Comparison of ENCODE assay signal across 8 mouse cellular contexts in the genomic region with DNA sequence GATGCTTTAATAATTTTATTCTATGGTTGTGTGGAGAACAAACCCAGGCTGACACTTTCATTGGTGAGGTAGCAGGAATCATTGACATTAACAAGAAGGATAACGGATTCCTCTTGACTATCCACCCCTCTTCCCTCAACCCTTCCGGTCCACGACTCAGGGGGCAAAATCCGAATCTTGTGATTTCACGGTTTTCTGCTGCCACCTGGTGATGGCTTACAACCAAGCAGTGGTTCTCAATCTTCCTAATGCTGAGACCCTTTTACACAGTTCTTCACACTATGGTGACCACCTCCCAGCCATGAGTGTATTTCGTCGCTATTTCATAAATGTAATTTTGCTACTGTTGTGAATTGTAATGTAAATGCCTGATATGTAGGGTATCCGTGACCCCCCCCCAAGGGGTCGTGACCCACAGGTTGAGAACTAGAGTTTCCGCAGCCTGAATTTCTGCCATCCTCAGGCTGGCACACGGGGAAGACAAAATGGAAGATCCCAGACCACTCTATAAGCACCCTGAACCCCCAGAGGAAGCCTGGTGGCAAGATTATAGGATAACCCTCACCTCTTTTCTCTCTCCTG. TPM values are rescaled to one million over a fixed set of nuclear protein-coding genes. Genes with fewer than 3 reads are reported as not detected.
DNase-seq lines count a peak whose midpoint lies in the region; ATAC-seq and TF ChIP-seq lines count a peak whose summit lies in the region.

No protein-coding gene starts in this region.

- no peak for TF ChIP-seq EP300 in CH12.LX (IDR thresholded peaks at IDR 0.05; ENCODE audit: low read length)

- peak; percentile 92 for TF ChIP-seq RAD21 in CH12.LX (IDR thresholded peaks at IDR 0.05; ENCODE audit: low read depth, low read length)

- dilution Hi-C loops in CH12.LX (cut with MboI; ENCODE audit: extremely low pct_ligation_motif_present, extremely low pct_unique_long_range_greater_than_20kb, low sequenced_read_pairs), result no loop called here

- in situ Hi-C loops in CH12.LX (cut with MboI; ENCODE audit: low pct_ligation_motif_present, low pct_unique_long_range_greater_than_20kb, low sequenced_read_pairs), result loop anchor here (25.0 kb wide), 1 partner anchor 673 kb away; the partner anchor contains the start of genes Cenpl and Dars2

- no peak overlapping the region for H3K4me2 ChIP-seq in kidney, embryonic 14.5 days (replicated peaks; ENCODE audit: low read depth, low read length)
- H3K4me2 ChIP-seq in CH12.LX (ENCODE audit: insufficient read depth, low read depth, poor library complexity, severe bottlenecking), result peak overlapping the region; percentile 93
- H3K4me2 ChIP-seq in embryonic facial prominence, embryonic 11.5 days (ENCODE audit: low read depth, low read length), result no peak overlapping the region

- no peaks in the 10 kb centered on the region for H3K79me2 ChIP-seq in CH12.LX (replicated peaks; ENCODE audit: control insufficient read depth, extremely low read depth, insufficient read depth, poor library complexity, severe bottlenecking)

- H3K27ac ChIP-seq in kidney, embryonic 14.5 days (ENCODE audit: low read depth, low read length), result no peak overlapping the region
- no peak overlapping the region for H3K27ac ChIP-seq in CH12.LX (ENCODE audit: insufficient read depth, low read depth)
- no peak overlapping the region for H3K27ac ChIP-seq in embryonic facial prominence, embryonic 11.5 days (replicated peaks; ENCODE audit: low read depth, low read length)

- no peaks in the 10 kb centered on the region for H3K27me3 ChIP-seq in kidney, embryonic 14.5 days (ENCODE audit: control insufficient read depth, insufficient read depth, low read length)
- no peaks in the 10 kb centered on the region for H3K27me3 ChIP-seq in CH12.LX (replicated peaks)
- no peaks in the 10 kb centered on the region for H3K27me3 ChIP-seq in embryonic facial prominence, embryonic 11.5 days (ENCODE audit: control insufficient read depth, insufficient read depth, low read length)

- H3K36me3 ChIP-seq in kidney, embryonic 14.5 days (ENCODE audit: control insufficient read depth, insufficient read depth, low read length), result no peaks in the 10 kb centered on the region
- no peaks in the 10 kb centered on the region for H3K36me3 ChIP-seq in CH12.LX (replicated peaks in 1 of 2; ENCODE audit: control insufficient read depth in 1 of 2, insufficient read depth in 1 of 2, low read length in 1 of 2)
- no peaks in the 10 kb centered on the region for H3K36me3 ChIP-seq in embryonic facial prominence, embryonic 11.5 days (replicated peaks; ENCODE audit: control insufficient read depth, insufficient read depth, low read depth, low read length)

- no peak for TF ChIP-seq POLR2A in CH12.LX (IDR thresholded peaks at IDR 0.05; ENCODE audit: low read depth, low read length)

- no peaks in the 10 kb centered on the region for H3K9me3 ChIP-seq in kidney, embryonic 14.5 days (ENCODE audit: control insufficient read depth, low read length)
- H3K9me3 ChIP-seq in CH12.LX (replicated peaks; ENCODE audit: low read length), result peaks cover 8% of the 10 kb centered on the region
- H3K9me3 ChIP-seq in embryonic facial prominence, embryonic 11.5 days (replicated peaks; ENCODE audit: control insufficient read depth, low read length), result no peaks in the 10 kb centered on the region

- no peak overlapping the region for H3K4me3 ChIP-seq in kidney, embryonic 14.5 days (ENCODE audit: low read length)
- H3K4me3 ChIP-seq in CH12.LX (replicated peaks in 1 of 3; ENCODE audit: low read depth in 2 of 3, low read length in 2 of 3, poor library complexity in 1 of 3), result peak overlapping the region; percentile 14 to 49 (median 31)
- no peak overlapping the region for H3K4me3 ChIP-seq in embryonic facial prominence, embryonic 11.5 days (ENCODE audit: low read depth, low read length)

- no peak for DNase-seq in kidney, adult 11 months
- peak; percentile 82 for DNase-seq in CH12.LX (ENCODE audit: extremely low read depth)
- peak; percentile 61 for DNase-seq in embryonic facial prominence, embryonic 11.5 days (ENCODE audit: low spot score)
- peak; percentile 69 to 74 for DNase-seq in natural killer cell, adult 2 months (ENCODE audit: low spot score in 2 of 2)
- DNase-seq in adrenal gland, adult 18-20 months (ENCODE audit: low spot score in 2 of 2), result no peak
- DNase-seq in frontal cortex, postnatal 25 days (ENCODE audit: low spot score in 2 of 2), result no peak
- DNase-seq in ovary, postnatal 14 days (ENCODE audit: low spot score), result no peak

- no peak overlapping the region for H3K9ac ChIP-seq in kidney, embryonic 14.5 days (ENCODE audit: low read depth, low read length)
- H3K9ac ChIP-seq in CH12.LX (ENCODE audit: insufficient read depth, low read depth), result no peak overlapping the region
- no peak overlapping the region for H3K9ac ChIP-seq in embryonic facial prominence, embryonic 11.5 days (replicated peaks; ENCODE audit: low read length)

- 60% methylated on average over 11 of the region's 11 CpGs for WGBS in kidney, embryonic 14.5 days
- 60% methylated on average over 11 of the region's 11 CpGs for WGBS in embryonic facial prominence, embryonic 11.5 days

- no peaks in the 10 kb centered on the region for H3K4me1 ChIP-seq in kidney, embryonic 14.5 days (ENCODE audit: control insufficient read depth, insufficient read depth, low read length)
- peaks cover 7 to 14% of the 10 kb centered on the region in 2 experiments; a peak in 3 of 4 replicates for H3K4me1 ChIP-seq in CH12.LX (ENCODE audit: control insufficient read depth in 1 of 2, insufficient read depth in 2 of 2)
- no peaks in the 10 kb centered on the region for H3K4me1 ChIP-seq in embryonic facial prominence, embryonic 11.5 days (ENCODE audit: control insufficient read depth, insufficient read depth, low read length)

- TF ChIP-seq CTCF in CH12.LX (conservative IDR thresholded peaks at IDR 0.05 in 1 of 2, IDR thresholded peaks at IDR 0.05 in 1 of 2; ENCODE audit: low read depth in 2 of 2, low read length in 2 of 2), result peak; percentile 32 to 91; a peak in 3 of 4 replicates

- peak; percentile 45; the same call in 1 of the 2 replicates for ATAC-seq in kidney, embryonic 14.5 days (ENCODE audit: low FRiP score, low TSS enrichment)
- no peak for ATAC-seq in embryonic facial prominence, embryonic 11.5 days (replicated peaks; ENCODE audit: insufficient number of reproducible peaks, low FRiP score, low TSS enrichment, low read depth)

TF ChIP-seq in CH12.LX, 34 proteins besides CTCF, POLR2A, EP300 and RAD21:
- TF ChIP-seq MAX (IDR thresholded peaks at IDR 0.05; ENCODE audit: low read length), result 0 out of 2 replicates have a peak, but pooled peaks have one; percentile 16
- peak; percentile 81 for TF ChIP-seq SMC3 (IDR thresholded peaks at IDR 0.05; ENCODE audit: low read depth, low read length)
- 0 out of 2 replicates have a peak, but pooled peaks have one; percentile 19 for TF ChIP-seq JUND (conservative IDR thresholded peaks at IDR 0.05; ENCODE audit: low read depth, low read length)
- TF ChIP-seq HCFC1 (IDR thresholded peaks at IDR 0.05; ENCODE audit: low read depth, low read length), result no peak
- TF ChIP-seq TCF12 (IDR thresholded peaks at IDR 0.05; ENCODE audit: low read depth, low read length), result no peak
TF ChIP-seq in CH12.LX: peak in this region for 3.

RNA-seq across cellular contexts. Expression of gene Fasl, which starts 52.7 kb away (rescaled TPM):
- not detected in 2 replicates for polyA plus RNA-seq in kidney, embryonic 14.5 days (2014; fragmentation: Nextera tagmentation; extraction: Ambion mirVana)
- total RNA-seq in CH12.LX (2012; rRNA removed) (0.08 TPM in 2 replicates), CH12.LX (2014; rRNA removed) (0.32 and 0.35 TPM in 2 replicates)
- not detected in 2 replicates for polyA plus RNA-seq in CH12.LX (2012; ENCODE audit: insufficient read length, low read depth)
- polyA plus RNA-seq in embryonic facial prominence, embryonic 11.5 days (2014; fragmentation: Nextera tagmentation; extraction: Ambion mirVana), result not detected in 2 replicates
- total RNA-seq in adrenal gland, adult 18-20 months (2021), result under 1 TPM in 1 of 2 experiments, not detected in 1; 0.26 TPM

Comparison
In these comparisons a context has a peak if more than half of its experiments do, and no peak if none do; other contexts are left out.
1. H3K4me3 ChIP-seq: peak in CH12.LX (3 of 3); none in kidney, embryonic 14.5 days (single experiment) and embryonic facial prominence, embryonic 11.5 days (single experiment).
2. DNase-seq: peak in CH12.LX (single experiment), embryonic facial prominence, embryonic 11.5 days (single experiment) and natural killer cell, adult 2 months (2 of 2); none in kidney, adult 11 months (single experiment), adrenal gland, adult 18-20 months (0 of 2), frontal cortex, postnatal 25 days (0 of 2) and ovary, postnatal 14 days (single experiment).